Mouse (Mus musculus): Measurements from ENCODE around the gene Zmiz1. TPM values are rescaled to one million over a fixed set of nuclear protein-coding genes. Genes with fewer than 3 reads are reported as not detected.

The Zmiz1 gene
- polyA plus RNA-seq, 1 experiment = 22.5 TPM

DNA sequence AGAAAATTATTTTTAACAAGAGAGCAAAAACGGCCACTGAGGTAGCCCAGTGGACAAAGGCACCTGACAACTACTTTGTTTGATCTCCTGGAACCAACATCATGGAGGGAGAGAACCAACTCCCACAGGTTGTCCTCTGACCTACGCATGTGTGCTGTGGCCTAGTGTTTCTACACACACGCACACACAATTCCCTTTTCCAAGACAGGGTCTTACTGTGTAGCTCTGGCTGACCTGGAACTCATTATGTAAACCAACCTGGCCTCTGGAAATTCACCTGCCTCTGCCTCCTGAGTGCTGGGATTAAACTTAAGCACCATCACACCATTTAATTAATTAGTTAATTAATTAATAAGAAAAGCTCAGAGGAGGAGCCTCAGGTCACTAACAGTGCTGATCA is 181.0 kb downstream of the Zmiz1 start:
- Histone ChIP-seq H3K9ac (ENCODE audit: low read depth, poor library complexity, severe bottlenecking) (no peak overlapping the region), H3K9me3 (replicated peaks; ENCODE audit: control insufficient read depth, insufficient read depth, low read length, poor library complexity, severe bottlenecking) (no peaks in the 10 kb centered on the region), H3K4me3 (ENCODE audit: low read depth, low read length) (no peak overlapping the region), H3K36me3 (ENCODE audit: control insufficient read depth, insufficient read depth, low read length, poor library complexity, severe bottlenecking) (no peaks in the 10 kb centered on the region), H3K27ac (ENCODE audit: insufficient read depth, low read length) (no peak overlapping the region), H3K27me3 (ENCODE audit: control insufficient read depth, insufficient read depth, low read length, poor library complexity, severe bottlenecking) (no peaks in the 10 kb centered on the region), H3K4me1 (ENCODE audit: control insufficient read depth, insufficient read depth, low read length) (no peaks in the 10 kb centered on the region)
- TF ChIP-seq CTCF (IDR thresholded peaks at IDR 0.05; ENCODE audit: low read depth, low read length) (no peak), EP300 (IDR thresholded peaks at IDR 0.05; ENCODE audit: insufficient read depth, low read depth, low read length) (no peak), POLR2A (IDR thresholded peaks at IDR 0.05; ENCODE audit: insufficient read depth, low read length) (no peak)

DNA sequence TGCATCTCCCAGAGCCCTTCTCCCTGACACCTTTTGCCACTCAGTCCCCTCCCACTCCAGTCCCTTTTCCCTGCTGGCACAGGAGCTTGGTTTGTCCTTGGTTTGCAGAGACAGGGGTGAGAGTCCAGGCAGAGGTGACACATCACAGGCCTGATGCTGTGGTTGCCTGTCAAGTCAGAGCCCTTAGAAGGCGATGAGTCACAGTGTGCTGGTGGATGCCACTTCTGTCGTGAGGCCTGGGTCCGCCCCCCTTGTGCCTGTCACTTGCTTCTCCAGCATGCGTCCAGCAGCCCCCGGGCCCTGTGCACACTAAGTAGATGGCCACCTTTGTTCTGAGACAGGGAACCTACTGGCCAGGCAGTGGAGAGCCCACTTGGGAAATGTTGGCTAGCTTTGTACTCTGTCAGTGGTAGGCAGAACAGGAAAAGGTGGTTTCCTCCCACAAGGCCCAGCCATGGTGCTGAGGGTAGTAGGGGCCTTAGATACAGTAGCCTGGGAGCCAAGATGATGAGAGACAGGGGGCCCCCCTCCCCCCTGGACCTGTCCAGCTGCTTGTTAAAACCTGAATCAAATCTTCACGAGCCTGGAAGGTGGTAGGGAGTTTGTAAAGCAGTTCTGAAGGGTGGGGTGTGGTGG is 181.6 kb downstream of the Zmiz1 start:
- no peaks in the 10 kb centered on the region for H3K4me1 ChIP-seq (ENCODE audit: control insufficient read depth, insufficient read depth, low read length)
- H3K27ac ChIP-seq (ENCODE audit: insufficient read depth, low read length) = no peak overlapping the region

DNA sequence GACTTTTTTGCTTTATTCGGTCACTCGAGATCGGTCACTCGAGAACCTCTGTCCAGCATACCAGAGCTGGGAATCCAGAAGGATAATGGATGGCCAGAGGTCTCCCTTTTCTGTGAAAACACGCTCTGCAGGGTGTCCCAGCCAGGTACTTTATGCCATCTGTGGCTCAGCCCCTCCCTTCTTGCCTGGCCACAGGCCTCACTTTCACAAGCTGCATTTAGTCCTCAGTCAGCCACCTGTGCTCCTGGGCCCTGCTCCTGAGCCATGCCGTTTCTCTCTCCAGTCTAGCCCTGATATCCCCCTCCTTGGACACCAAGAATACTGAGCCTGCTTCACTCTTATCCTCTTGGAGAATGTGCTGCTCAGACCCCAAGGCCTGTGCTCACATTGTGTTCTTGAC is 182.1 kb downstream of the Zmiz1 start:
- no peaks in the 10 kb centered on the region for H3K4me1 ChIP-seq (ENCODE audit: control insufficient read depth, insufficient read depth, low read length)
- H3K27me3 ChIP-seq (ENCODE audit: control insufficient read depth, insufficient read depth, low read length, poor library complexity, severe bottlenecking) = no peaks in the 10 kb centered on the region
- H3K9me3 ChIP-seq (replicated peaks; ENCODE audit: control insufficient read depth, insufficient read depth, low read length, poor library complexity, severe bottlenecking) = no peaks in the 10 kb centered on the region
- no peak overlapping the region for H3K4me3 ChIP-seq (ENCODE audit: low read depth, low read length)
- TF ChIP-seq POLR2A (IDR thresholded peaks at IDR 0.05; ENCODE audit: insufficient read depth, low read length) (no peak), EP300 (IDR thresholded peaks at IDR 0.05; ENCODE audit: insufficient read depth, low read depth, low read length) (no peak), CTCF (IDR thresholded peaks at IDR 0.05; ENCODE audit: low read depth, low read length) (no peak)
- H3K9ac ChIP-seq (ENCODE audit: low read depth, poor library complexity, severe bottlenecking) = no peak overlapping the region
- no peak overlapping the region for H3K27ac ChIP-seq (ENCODE audit: insufficient read depth, low read length)
- H3K36me3 ChIP-seq (ENCODE audit: control insufficient read depth, insufficient read depth, low read length, poor library complexity, severe bottlenecking) = no peaks in the 10 kb centered on the region

More for the DNA sequence above, 181.6 kb downstream of the Zmiz1 start:
- Histone ChIP-seq H3K9ac (ENCODE audit: low read depth, poor library complexity, severe bottlenecking) (no peak overlapping the region), H3K9me3 (replicated peaks; ENCODE audit: control insufficient read depth, insufficient read depth, low read length, poor library complexity, severe bottlenecking) (no peaks in the 10 kb centered on the region), H3K27me3 (ENCODE audit: control insufficient read depth, insufficient read depth, low read length, poor library complexity, severe bottlenecking) (no peaks in the 10 kb centered on the region), H3K36me3 (ENCODE audit: control insufficient read depth, insufficient read depth, low read length, poor library complexity, severe bottlenecking) (no peaks in the 10 kb centered on the region), H3K4me3 (ENCODE audit: low read depth, low read length) (no peak overlapping the region)
- TF ChIP-seq EP300 (IDR thresholded peaks at IDR 0.05; ENCODE audit: insufficient read depth, low read depth, low read length) = no peak
- no peak for TF ChIP-seq CTCF (IDR thresholded peaks at IDR 0.05; ENCODE audit: low read depth, low read length)
- no peak for TF ChIP-seq POLR2A (IDR thresholded peaks at IDR 0.05; ENCODE audit: insufficient read depth, low read length)

DNA sequence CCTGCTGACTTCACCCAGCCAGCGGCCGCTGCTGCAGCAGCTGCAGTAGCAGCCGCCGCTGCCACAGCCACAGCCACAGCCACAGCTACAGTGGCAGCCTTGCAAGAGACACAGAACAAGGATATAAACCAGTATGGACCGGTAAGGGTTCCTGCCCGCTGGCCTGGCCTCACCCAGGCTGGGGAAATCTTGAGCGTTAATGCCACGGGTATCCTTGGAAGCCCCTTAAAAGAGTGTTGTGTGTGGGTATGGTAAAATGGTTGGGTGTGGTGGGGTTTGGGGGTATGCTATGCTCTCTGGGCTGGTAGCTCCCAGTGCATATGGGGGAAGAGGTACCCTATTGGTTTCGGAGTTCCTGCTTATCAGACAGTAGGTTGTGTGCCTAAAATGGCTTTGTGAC is 186.7 kb downstream of the Zmiz1 start:
- H3K4me3 ChIP-seq (ENCODE audit: low read depth, low read length) = no peak overlapping the region
- H3K27me3 ChIP-seq (ENCODE audit: control insufficient read depth, insufficient read depth, low read length, poor library complexity, severe bottlenecking) = no peaks in the 10 kb centered on the region
- H3K36me3 ChIP-seq (ENCODE audit: control insufficient read depth, insufficient read depth, low read length, poor library complexity, severe bottlenecking) = no peaks in the 10 kb centered on the region
- no peaks in the 10 kb centered on the region for H3K4me1 ChIP-seq (ENCODE audit: control insufficient read depth, insufficient read depth, low read length)
- no peak for TF ChIP-seq POLR2A (IDR thresholded peaks at IDR 0.05; ENCODE audit: insufficient read depth, low read length)
- no peak for TF ChIP-seq EP300 (IDR thresholded peaks at IDR 0.05; ENCODE audit: insufficient read depth, low read depth, low read length)
- TF ChIP-seq CTCF (IDR thresholded peaks at IDR 0.05; ENCODE audit: low read depth, low read length) = no peak
- no peak overlapping the region for H3K9ac ChIP-seq (ENCODE audit: low read depth, poor library complexity, severe bottlenecking)
- H3K27ac ChIP-seq (ENCODE audit: insufficient read depth, low read length) = no peak overlapping the region
- no peaks in the 10 kb centered on the region for H3K9me3 ChIP-seq (replicated peaks; ENCODE audit: control insufficient read depth, insufficient read depth, low read length, poor library complexity, severe bottlenecking)

DNA sequence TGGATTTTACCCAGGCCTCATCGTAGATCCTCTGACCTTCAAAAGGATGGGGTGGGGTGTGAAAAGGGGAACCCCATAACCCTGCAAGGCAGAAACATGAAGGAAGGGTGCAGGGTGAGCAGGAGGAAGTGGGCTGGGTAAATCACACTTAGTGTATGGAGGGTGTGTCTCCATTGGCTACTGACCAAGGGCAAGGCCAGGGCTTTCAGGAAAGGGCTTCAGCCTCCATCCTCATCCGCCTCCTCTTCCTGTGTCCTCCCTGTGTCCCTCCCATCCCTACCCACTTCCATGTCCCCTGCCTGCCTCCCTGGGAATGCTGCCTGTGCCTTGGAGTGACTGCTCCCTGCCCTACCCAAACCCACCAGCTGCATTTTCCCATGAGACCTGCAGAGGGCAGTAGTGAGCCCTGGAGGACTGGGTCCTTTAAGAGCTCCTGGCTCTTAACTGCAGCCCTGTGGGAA is 187.2 kb downstream of the Zmiz1 start:
- Histone ChIP-seq H3K4me1 (ENCODE audit: control insufficient read depth, insufficient read depth, low read length) (no peaks in the 10 kb centered on the region), H3K27me3 (ENCODE audit: control insufficient read depth, insufficient read depth, low read length, poor library complexity, severe bottlenecking) (no peaks in the 10 kb centered on the region), H3K27ac (ENCODE audit: insufficient read depth, low read length) (no peak overlapping the region), H3K9ac (ENCODE audit: low read depth, poor library complexity, severe bottlenecking) (no peak overlapping the region), H3K36me3 (ENCODE audit: control insufficient read depth, insufficient read depth, low read length, poor library complexity, severe bottlenecking) (no peaks in the 10 kb centered on the region), H3K4me3 (ENCODE audit: low read depth, low read length) (no peak overlapping the region), H3K9me3 (replicated peaks; ENCODE audit: control insufficient read depth, insufficient read depth, low read length, poor library complexity, severe bottlenecking) (no peaks in the 10 kb centered on the region)
- TF ChIP-seq POLR2A (IDR thresholded peaks at IDR 0.05; ENCODE audit: insufficient read depth, low read length) (no peak), EP300 (IDR thresholded peaks at IDR 0.05; ENCODE audit: insufficient read depth, low read depth, low read length) (no peak), CTCF (IDR thresholded peaks at IDR 0.05; ENCODE audit: low read depth, low read length) (peak; percentile 99)

DNA sequence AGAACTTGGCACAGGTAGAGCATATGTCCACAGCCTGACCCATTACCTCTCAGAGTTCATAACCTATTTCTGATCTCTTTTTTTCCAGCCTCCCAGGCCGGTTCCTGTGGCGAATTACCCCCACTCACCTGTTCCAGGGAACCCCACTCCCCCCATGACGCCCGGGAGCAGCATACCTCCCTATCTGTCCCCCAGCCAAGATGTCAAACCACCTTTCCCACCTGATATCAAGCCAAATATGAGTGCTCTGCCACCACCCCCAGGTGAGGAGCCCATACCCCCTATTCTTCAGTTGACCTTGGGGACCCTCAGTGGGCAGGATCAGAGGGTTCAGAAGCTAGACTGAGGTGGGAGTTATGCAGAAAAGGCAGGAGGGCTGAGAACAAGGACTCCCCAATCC is 192.1 kb downstream of the Zmiz1 start:
- no peak overlapping the region for H3K9ac ChIP-seq (ENCODE audit: low read depth, poor library complexity, severe bottlenecking)
- H3K36me3 ChIP-seq (ENCODE audit: control insufficient read depth, insufficient read depth, low read length, poor library complexity, severe bottlenecking) = no peaks in the 10 kb centered on the region
- no peaks in the 10 kb centered on the region for H3K4me1 ChIP-seq (ENCODE audit: control insufficient read depth, insufficient read depth, low read length)
- no peaks in the 10 kb centered on the region for H3K9me3 ChIP-seq (replicated peaks; ENCODE audit: control insufficient read depth, insufficient read depth, low read length, poor library complexity, severe bottlenecking)
- H3K27me3 ChIP-seq (ENCODE audit: control insufficient read depth, insufficient read depth, low read length, poor library complexity, severe bottlenecking) = no peaks in the 10 kb centered on the region
- no peak for TF ChIP-seq CTCF (IDR thresholded peaks at IDR 0.05; ENCODE audit: low read depth, low read length)
- TF ChIP-seq POLR2A (IDR thresholded peaks at IDR 0.05; ENCODE audit: insufficient read depth, low read length) = no peak
- TF ChIP-seq EP300 (IDR thresholded peaks at IDR 0.05; ENCODE audit: insufficient read depth, low read depth, low read length) = no peak
- H3K27ac ChIP-seq (ENCODE audit: insufficient read depth, low read length) = no peak overlapping the region
- no peak overlapping the region for H3K4me3 ChIP-seq (ENCODE audit: low read depth, low read length)
